Mouse (Mus musculus): ENCODE measurements around the gene Gm10985. TPM values are rescaled to one million over a fixed set of nuclear protein-coding genes. Genes with fewer than 3 reads are reported as not detected.

The Gm10985 gene
- not detected in 2 replicates for polyA plus RNA-seq (2015; fragmentation: Nextera tagmentation; extraction: Ambion mirVana)

- H3K36me3 ChIP-seq = no peaks in the 10 kb centered on the region
- H3K27ac ChIP-seq (replicated peaks) = no peak within 1 kb of the TSS
- no peak for ATAC-seq (ENCODE audit: insufficient number of reproducible peaks, low FRiP score, low TSS enrichment, low read depth)
- H3K4me2 ChIP-seq (replicated peaks) = no peak within 1 kb of the TSS
- no peaks in the 10 kb centered on the region for H3K9me3 ChIP-seq (replicated peaks)
- no peak within 1 kb of the TSS for H3K4me3 ChIP-seq (replicated peaks)
- 77% methylated on average over 2 of the region's 2 CpGs for WGBS
- no peak within 1 kb of the TSS for H3K9ac ChIP-seq
- no peaks in the 10 kb centered on the region for H3K27me3 ChIP-seq
- no peaks in the 10 kb centered on the region for H3K4me1 ChIP-seq
Measured at GRCm38 (mm10) chr3:53844786-53845185, at the start of gene Gm10985. Gene Gm10985, plus strand, starts transcription at chr3:53845086.

GRCm38 (mm10) chr3:53796933-53797332 lies 48.0 kb upstream of the Gm10985 start:
- Histone ChIP-seq H3K9me3 (replicated peaks) (no peaks in the 10 kb centered on the region), H3K4me2 (replicated peaks) (no peak overlapping the region), H3K36me3 (no peaks in the 10 kb centered on the region), H3K27ac (replicated peaks) (no peak overlapping the region), H3K4me1 (no peaks in the 10 kb centered on the region), H3K9ac (no peak overlapping the region), H3K27me3 (no peaks in the 10 kb centered on the region), H3K4me3 (replicated peaks) (no peak overlapping the region)
- no peak for ATAC-seq (ENCODE audit: insufficient number of reproducible peaks, low FRiP score, low TSS enrichment, low read depth)
- 80% methylated on average over 1 of the region's 1 CpGs for WGBS

- H3K27ac ChIP-seq (replicated peaks) = no peak overlapping the region
- no peak overlapping the region for H3K4me3 ChIP-seq (replicated peaks)
- H3K4me1 ChIP-seq = no peaks in the 10 kb centered on the region
- no peak overlapping the region for H3K4me2 ChIP-seq (replicated peaks)
- H3K36me3 ChIP-seq = no peaks in the 10 kb centered on the region
- H3K27me3 ChIP-seq = no peaks in the 10 kb centered on the region
- ATAC-seq (ENCODE audit: insufficient number of reproducible peaks, low FRiP score, low TSS enrichment, low read depth) = no peak
- 39% methylated on average over 2 of the region's 2 CpGs for WGBS
- no peaks in the 10 kb centered on the region for H3K9me3 ChIP-seq (replicated peaks)
- H3K9ac ChIP-seq = no peak overlapping the region
Measured at GRCm38 (mm10) chr3:53799671-53800070, 45.2 kb upstream of the Gm10985 start.

GRCm38 (mm10) chr3:53813421-53813977 lies 31.4 kb upstream of the Gm10985 start:
- H3K4me2 ChIP-seq (replicated peaks) = no peak overlapping the region
- H3K27ac ChIP-seq (replicated peaks) = no peak overlapping the region
- H3K27me3 ChIP-seq = no peaks in the 10 kb centered on the region
- H3K9me3 ChIP-seq (replicated peaks) = no peaks in the 10 kb centered on the region
- no peaks in the 10 kb centered on the region for H3K36me3 ChIP-seq
- H3K4me1 ChIP-seq = no peaks in the 10 kb centered on the region
- no peak overlapping the region for H3K9ac ChIP-seq
- no peak overlapping the region for H3K4me3 ChIP-seq (replicated peaks)
- 75% methylated on average over 7 of the region's 7 CpGs for WGBS
- no peak for ATAC-seq (ENCODE audit: insufficient number of reproducible peaks, low FRiP score, low TSS enrichment, low read depth)

GRCm38 (mm10) chr3:53834238-53834637 lies 10.6 kb upstream of the Gm10985 start:
- Histone ChIP-seq H3K4me3 (replicated peaks) (no peak overlapping the region), H3K36me3 (no peaks in the 10 kb centered on the region), H3K9ac (no peak overlapping the region), H3K4me1 (no peaks in the 10 kb centered on the region), H3K27ac (replicated peaks) (no peak overlapping the region), H3K4me2 (replicated peaks) (no peak overlapping the region), H3K9me3 (replicated peaks) (no peaks in the 10 kb centered on the region), H3K27me3 (no peaks in the 10 kb centered on the region)
- no peak for ATAC-seq (ENCODE audit: insufficient number of reproducible peaks, low FRiP score, low TSS enrichment, low read depth)
- 44% methylated on average over 2 of the region's 2 CpGs for WGBS

GRCm38 (mm10) chr3:53846206-53846928 lies 1.5 kb downstream of the Gm10985 start:
- ATAC-seq (ENCODE audit: insufficient number of reproducible peaks, low FRiP score, low TSS enrichment, low read depth) = no peak; the same call in 1 of the 2 replicates
- no peak overlapping the region for H3K4me2 ChIP-seq (replicated peaks)
- H3K9ac ChIP-seq = no peak overlapping the region
- H3K4me3 ChIP-seq (replicated peaks) = no peak overlapping the region
- H3K27ac ChIP-seq (replicated peaks) = no peak overlapping the region
- H3K4me1 ChIP-seq = no peaks in the 10 kb centered on the region
- no peaks in the 10 kb centered on the region for H3K36me3 ChIP-seq
- no peaks in the 10 kb centered on the region for H3K9me3 ChIP-seq (replicated peaks)
- 58% methylated on average over 7 of the region's 7 CpGs for WGBS
- no peaks in the 10 kb centered on the region for H3K27me3 ChIP-seq

- ATAC-seq (ENCODE audit: insufficient number of reproducible peaks, low FRiP score, low TSS enrichment, low read depth) = no peak
- H3K27ac ChIP-seq (replicated peaks) = no peak overlapping the region
- WGBS = 28% methylated on average over 4 of the region's 4 CpGs
- no peaks in the 10 kb centered on the region for H3K4me1 ChIP-seq
- no peaks in the 10 kb centered on the region for H3K9me3 ChIP-seq (replicated peaks)
- no peaks in the 10 kb centered on the region for H3K36me3 ChIP-seq
- H3K4me3 ChIP-seq (replicated peaks) = no peak overlapping the region
- H3K9ac ChIP-seq = no peak overlapping the region
- no peaks in the 10 kb centered on the region for H3K27me3 ChIP-seq
- H3K4me2 ChIP-seq (replicated peaks) = no peak overlapping the region
Measured at GRCm38 (mm10) chr3:53847726-53848125, 2.8 kb downstream of the Gm10985 start.

GRCm38 (mm10) chr3:53848262-53848661 lies 3.4 kb downstream of the Gm10985 start:
- Histone ChIP-seq H3K9ac (no peak overlapping the region), H3K9me3 (replicated peaks) (no peaks in the 10 kb centered on the region), H3K4me2 (replicated peaks) (no peak overlapping the region), H3K27me3 (no peaks in the 10 kb centered on the region), H3K4me1 (no peaks in the 10 kb centered on the region), H3K4me3 (replicated peaks) (no peak overlapping the region), H3K27ac (replicated peaks) (no peak overlapping the region), H3K36me3 (no peaks in the 10 kb centered on the region)
- no peak for ATAC-seq (ENCODE audit: insufficient number of reproducible peaks, low FRiP score, low TSS enrichment, low read depth)
- 74% methylated on average over 11 of the region's 11 CpGs for WGBS

GRCm38 (mm10) chr3:53854261-53854660 lies 9.4 kb downstream of the Gm10985 start:
- Histone ChIP-seq H3K4me2 (replicated peaks) (no peak overlapping the region), H3K27ac (replicated peaks) (no peak overlapping the region), H3K4me1 (no peaks in the 10 kb centered on the region), H3K4me3 (replicated peaks) (no peak overlapping the region), H3K9ac (no peak overlapping the region), H3K9me3 (replicated peaks) (no peaks in the 10 kb centered on the region), H3K36me3 (peaks cover 30% of the 10 kb centered on the region), H3K27me3 (no peaks in the 10 kb centered on the region)
- 86% methylated on average over 4 of the region's 4 CpGs for WGBS
- ATAC-seq (ENCODE audit: insufficient number of reproducible peaks, low FRiP score, low TSS enrichment, low read depth) = no peak

GRCm38 (mm10) chr3:53854831-53855230 lies 9.9 kb downstream of the Gm10985 start:
- H3K36me3 ChIP-seq = peaks cover 36% of the 10 kb centered on the region
- H3K4me1 ChIP-seq = no peaks in the 10 kb centered on the region
- no peak overlapping the region for H3K27ac ChIP-seq (replicated peaks)
- no peak overlapping the region for H3K4me2 ChIP-seq (replicated peaks)
- H3K27me3 ChIP-seq = no peaks in the 10 kb centered on the region
- H3K9me3 ChIP-seq (replicated peaks) = no peaks in the 10 kb centered on the region
- 88% methylated on average over 3 of the region's 3 CpGs for WGBS
- no peak for ATAC-seq (ENCODE audit: insufficient number of reproducible peaks, low FRiP score, low TSS enrichment, low read depth)
- no peak overlapping the region for H3K4me3 ChIP-seq (replicated peaks)
- no peak overlapping the region for H3K9ac ChIP-seq

- under 1% methylated on average over 58 of the region's 58 CpGs for WGBS
- H3K9me3 ChIP-seq (replicated peaks) = no peaks in the 10 kb centered on the region
- H3K36me3 ChIP-seq = peaks cover 31% of the 10 kb centered on the region
- peaks cover 8% of the 10 kb centered on the region for H3K4me1 ChIP-seq
- H3K27me3 ChIP-seq = no peaks in the 10 kb centered on the region
- peak within 1 kb of the TSS; percentile 89 for H3K4me3 ChIP-seq (replicated peaks)
- peak; percentile 97 for ATAC-seq (ENCODE audit: insufficient number of reproducible peaks, low FRiP score, low TSS enrichment, low read depth)
- H3K27ac ChIP-seq (replicated peaks) = 0 out of 2 replicates have a peak within 1 kb of the TSS, but pooled peaks have one; percentile 22
- H3K9ac ChIP-seq = peak within 1 kb of the TSS; percentile 82
- peak within 1 kb of the TSS; percentile 74 for H3K4me2 ChIP-seq (replicated peaks)
Measured at GRCm38 (mm10) chr3:53863383-53864220, 18.7 kb downstream of the Gm10985 start, which contains the start of gene Ufm1. Gene Ufm1, minus strand, starts transcription at chr3:53863830.

Data from embryonic facial prominence, embryonic 15.5 days (tissue).